Mouse (Mus musculus) cortical plate, adult 2 months (tissue): ENCODE measurements around the gene Pdss2. TPM values are rescaled to one million over a fixed set of nuclear protein-coding genes. Genes with fewer than 3 reads are reported as not detected.

Source experiments
- H3K27ac ChIP-seq: fragments of 200-500 bp; 2 replicates; pipeline ENCODE4 v1.5.1; 2012; ENCODE audit warnings: low read length, control low read depth, inconsistent platforms; ENCODE audit not compliant: insufficient read depth
- H3K4me1 ChIP-seq: fragments of 200-500 bp; 2 replicates; pipeline ENCODE4 v1.6.1; 2011; ENCODE audit warnings: low read length; ENCODE audit not compliant: control insufficient read depth, insufficient read depth
- H3K4me3 ChIP-seq: fragments of 200-500 bp; 2 replicates; pipeline ENCODE4 v1.5.1; 2011; ENCODE audit warnings: mild to moderate bottlenecking, low read length, control low read depth; ENCODE audit not compliant: insufficient read depth
- CTCF ChIP-seq: fragments of 200-500 bp; IDR thresholded peaks from 2 replicates; pipeline ENCODE4 v1.5.1; 2011; ENCODE audit warnings: mild to moderate bottlenecking, control low read depth, low read length; ENCODE audit not compliant: insufficient read depth; ENCODE audit errors: extremely low read depth
- POLR2A ChIP-seq: fragments of 200-500 bp; IDR thresholded peaks from 2 replicates; pipeline ENCODE4 v1.6.1; 2011; ENCODE audit warnings: mild to moderate bottlenecking, low read length, control low read depth; ENCODE audit not compliant: insufficient read depth; ENCODE audit errors: extremely low read depth
- polyA plus RNA-seq: library from polyadenylated mRNA; depleted of rRNA; stranded (reverse); fragments of >200 nt; gene quantifications from 2 replicates; pipeline ENCODE4 v1.2.3, GENCODE M21; 2012

The Pdss2 gene
- polyA plus RNA-seq, 1 experiment: 12.1 TPM

DNA sequence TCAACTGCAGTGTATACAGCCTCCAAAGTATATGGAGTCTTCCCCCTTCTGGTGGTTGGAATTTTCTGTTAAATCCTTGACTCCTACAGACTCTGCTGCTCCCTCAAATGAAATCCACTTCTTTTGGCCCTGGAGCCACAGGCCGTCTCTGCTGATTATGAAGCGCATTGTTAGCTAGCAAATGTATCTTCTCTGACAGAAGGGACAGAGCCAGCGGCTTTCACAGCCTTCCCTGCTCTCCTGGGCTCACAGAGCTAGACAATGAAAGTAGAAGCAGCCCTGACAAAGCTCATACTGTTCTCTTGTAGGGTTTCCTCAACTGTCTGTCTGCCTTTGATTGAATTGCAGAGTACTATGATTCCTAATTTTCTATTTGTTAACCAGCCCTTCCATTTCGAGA, 51.1 kb downstream of the Pdss2 start:
- H3K27ac ChIP-seq: 0 out of 2 replicates have a peak overlapping the region, but pooled peaks have one; percentile 41
- TF ChIP-seq CTCF: no peak
- TF ChIP-seq POLR2A: no peak

GRCm38 (mm10) chr10:43273057-43273456, 51.8 kb downstream of the Pdss2 start:
- Histone ChIP-seq H3K4me1 (peaks cover 3% of the 10 kb centered on the region; the same call in 1 of the 2 replicates), H3K27ac (no peak overlapping the region), H3K4me3 (no peak overlapping the region)
- no peak for TF ChIP-seq CTCF
- no peak for TF ChIP-seq POLR2A

More for the DNA sequence above, 51.1 kb downstream of the Pdss2 start:
- Histone ChIP-seq H3K4me1 (peaks cover 3% of the 10 kb centered on the region; the same call in 1 of the 2 replicates), H3K4me3 (no peak overlapping the region)

GRCm38 (mm10) chr10:43275446-43275845, 54.2 kb downstream of the Pdss2 start:
- peaks cover 10% of the 10 kb centered on the region; the same call in 1 of the 2 replicates for H3K4me1 ChIP-seq
- H3K4me3 ChIP-seq: no peak overlapping the region
- TF ChIP-seq CTCF: no peak
- no peak for TF ChIP-seq POLR2A
- no peak overlapping the region for H3K27ac ChIP-seq

DNA sequence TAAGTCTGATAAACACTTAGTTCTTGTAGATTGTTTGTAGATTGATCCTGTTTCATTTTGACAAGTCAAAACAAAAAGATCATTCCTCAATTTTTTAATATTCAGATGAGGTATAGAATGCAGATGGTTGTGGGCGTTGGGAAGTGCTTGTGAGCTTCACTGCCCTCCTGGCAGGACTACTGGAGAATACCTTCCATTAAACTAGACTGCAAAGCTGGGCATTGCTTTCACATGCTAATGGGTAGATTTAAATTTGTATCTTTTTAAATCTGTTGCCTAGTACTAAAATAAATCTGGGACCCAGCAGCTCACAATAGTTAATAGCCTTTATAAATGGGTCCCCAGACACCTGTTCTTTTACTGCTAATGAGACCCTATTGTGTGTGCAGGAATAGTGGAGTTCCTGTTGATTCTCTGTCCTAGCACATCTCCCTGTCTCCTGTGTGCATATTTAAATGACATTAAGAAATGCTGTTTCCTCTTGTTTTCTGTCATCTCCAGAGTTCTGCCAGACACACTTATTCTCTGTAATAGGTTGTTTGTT, 54.9 kb downstream of the Pdss2 start:
- no peak overlapping the region for H3K27ac ChIP-seq

DNA sequence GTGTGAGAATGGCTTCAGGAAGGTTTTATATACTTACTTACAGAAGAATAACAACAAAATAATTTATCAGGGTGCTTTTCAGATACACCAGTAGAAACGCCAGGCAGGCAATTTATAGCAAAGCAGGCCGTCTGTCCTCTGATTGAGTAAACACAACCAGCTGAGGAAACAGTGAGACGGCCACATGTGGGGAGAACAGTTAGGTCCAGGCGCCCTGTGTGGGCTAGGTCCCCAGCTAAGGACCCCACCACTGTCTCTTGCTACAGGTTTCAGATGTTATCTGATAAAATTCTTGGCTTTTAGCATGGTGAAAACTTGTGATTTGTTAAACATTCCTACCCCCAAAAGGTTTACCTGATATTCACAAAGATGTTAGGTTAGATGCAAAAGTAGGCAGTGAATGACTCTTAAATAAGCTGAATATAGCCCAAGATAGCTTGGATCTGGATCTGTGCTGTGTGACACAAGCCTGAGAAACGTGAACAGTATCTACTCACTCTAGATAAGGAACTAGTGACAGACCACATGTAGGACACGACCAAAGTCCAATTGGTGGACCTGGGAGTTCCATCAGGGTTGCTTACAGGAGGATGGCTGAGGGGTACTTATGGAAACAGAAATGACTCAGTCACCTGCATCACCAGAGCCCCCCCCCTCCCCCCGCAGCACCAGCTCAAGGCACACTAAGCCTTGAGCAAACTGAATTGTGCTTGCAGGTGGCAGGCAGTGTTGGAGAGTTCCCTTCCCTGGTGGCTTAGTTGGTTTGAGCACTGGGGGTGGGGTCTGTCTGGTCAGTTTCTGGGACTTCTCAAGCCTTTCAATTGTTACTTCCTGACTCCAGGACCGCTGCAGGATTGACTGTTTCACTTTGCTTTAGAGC, 56.2 kb downstream of the Pdss2 start:
- H3K27ac ChIP-seq: no peak overlapping the region
- TF ChIP-seq CTCF: no peak
- no peak for TF ChIP-seq POLR2A

More for the DNA sequence above, 54.9 kb downstream of the Pdss2 start:
- no peak for TF ChIP-seq POLR2A
- TF ChIP-seq CTCF: no peak
- Histone ChIP-seq H3K4me3 (no peak overlapping the region), H3K4me1 (peaks cover 10% of the 10 kb centered on the region)

DNA sequence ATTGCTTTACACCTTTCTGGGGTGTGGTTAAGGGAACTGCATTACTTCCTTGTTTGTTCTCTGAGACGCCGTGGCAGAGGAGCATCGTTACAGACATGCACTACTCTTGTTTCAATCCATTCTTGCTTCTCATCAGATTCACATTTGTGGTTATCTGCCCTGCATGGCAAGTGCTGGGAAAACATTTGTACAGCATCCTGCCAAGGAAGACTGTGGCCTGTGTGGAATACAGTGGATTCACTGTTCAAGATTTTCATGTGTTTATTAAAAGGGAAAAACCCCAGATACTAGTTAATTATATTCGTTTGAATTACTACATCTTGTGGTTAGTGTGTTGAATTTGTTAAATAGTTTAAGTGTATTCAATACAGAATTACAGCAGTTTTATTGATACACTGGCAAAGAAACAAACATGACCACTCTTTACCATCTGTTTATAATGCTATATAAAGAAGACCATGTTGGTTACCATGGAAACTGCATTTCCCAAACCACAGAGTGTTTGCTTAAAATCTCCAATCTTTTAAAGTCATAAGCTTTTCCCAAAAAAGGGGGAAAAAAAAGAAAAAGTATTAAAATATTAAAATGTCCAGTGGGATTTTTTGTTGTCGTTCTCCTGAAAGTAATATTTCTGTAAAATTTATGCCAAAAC, 58.5 kb downstream of the Pdss2 start:
- TF ChIP-seq POLR2A: no peak
- TF ChIP-seq CTCF: no peak
- H3K27ac ChIP-seq: peak overlapping the region; percentile 81; the same call in 1 of the 2 replicates

More for the DNA sequence above, 56.2 kb downstream of the Pdss2 start:
- Histone ChIP-seq H3K4me3 (no peak overlapping the region), H3K4me1 (peaks cover 10% of the 10 kb centered on the region)

GRCm38 (mm10) chr10:43285541-43285940, 64.3 kb downstream of the Pdss2 start:
- TF ChIP-seq CTCF: no peak
- no peak for TF ChIP-seq POLR2A
- no peak overlapping the region for H3K4me3 ChIP-seq
- H3K27ac ChIP-seq: no peak overlapping the region
- peaks cover 2% of the 10 kb centered on the region; the same call in 1 of the 2 replicates for H3K4me1 ChIP-seq

More for the DNA sequence above, 58.5 kb downstream of the Pdss2 start:
- Histone ChIP-seq H3K4me1 (peaks cover 10% of the 10 kb centered on the region), H3K4me3 (no peak overlapping the region)

GRCm38 (mm10) chr10:43290638-43291230, 69.4 kb downstream of the Pdss2 start:
- H3K27ac ChIP-seq: no peak overlapping the region
- TF ChIP-seq POLR2A: no peak
- TF ChIP-seq CTCF: no peak
- no peak overlapping the region for H3K4me3 ChIP-seq
- 0 out of 2 replicates have a peak, but pooled peaks cover 1% of the 10 kb centered on the region for H3K4me1 ChIP-seq

DNA sequence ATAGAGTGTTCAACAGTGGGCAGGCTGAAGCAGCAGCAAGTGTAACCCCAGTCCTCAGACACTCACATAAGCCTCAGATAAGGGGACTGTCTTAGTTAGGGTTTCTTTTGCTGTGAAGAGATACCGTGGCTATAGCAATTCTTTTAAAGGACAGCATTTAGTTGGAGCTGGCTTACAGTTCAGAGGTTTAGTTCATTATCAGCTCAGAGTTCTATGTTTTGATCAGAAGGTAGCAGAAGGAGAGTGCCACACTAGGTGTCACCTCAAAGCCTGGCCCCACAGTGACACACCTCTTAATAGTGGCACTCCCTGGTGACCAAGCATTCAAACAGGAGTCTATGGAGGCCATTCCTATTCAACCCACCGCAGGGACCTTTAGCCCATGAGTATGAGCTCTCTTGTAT, 70.0 kb downstream of the Pdss2 start:
- Histone ChIP-seq H3K4me3 (no peak overlapping the region), H3K4me1 (no peaks in the 10 kb centered on the region), H3K27ac (no peak overlapping the region)
- no peak for TF ChIP-seq POLR2A
- no peak for TF ChIP-seq CTCF
